Mouse (Mus musculus) G1E (cell line): Measurements from ENCODE around the gene Iars. TPM values are rescaled to one million over a fixed set of nuclear protein-coding genes. Genes with fewer than 3 reads are reported as not detected.

Source experiments
- ATAC-seq: 2 replicates; pipeline ENCODE4 v1.8.0; 2016; ENCODE audit warnings: mild to moderate bottlenecking; ENCODE audit not compliant: insufficient number of reproducible peaks, poor library complexity, low FRiP score, severe bottlenecking; ENCODE audit errors: extremely low read depth
- DNase-seq: peaks from one replicate; pipeline ENCODE4 v3.0.0; 2012; ENCODE audit warnings: low spot score
- H3K27me3 ChIP-seq: 2 replicates; pipeline ENCODE4 v1.6.1; 2012; ENCODE audit warnings: mild to moderate bottlenecking, low read length, inconsistent platforms; ENCODE audit not compliant: insufficient read depth
- H3K36me3 ChIP-seq: replicated peaks from 2 replicates; pipeline ENCODE3; 2012; ENCODE audit warnings: mild to moderate bottlenecking, inconsistent platforms
- H3K4me1 ChIP-seq: 2 replicates; pipeline ENCODE4 v1.6.1; 2012; ENCODE audit warnings: low read depth, low read length, inconsistent platforms, mixed read lengths; ENCODE audit not compliant: insufficient read depth
- H3K4me3 ChIP-seq: 2 replicates; pipeline ENCODE4 v1.5.1; 2012; ENCODE audit warnings: low read depth, mild to moderate bottlenecking, inconsistent platforms, low read length, moderate library complexity, mixed read lengths
- H3K9me3 ChIP-seq: replicated peaks from 2 replicates; pipeline ENCODE4 v1.6.1; 2012; ENCODE audit warnings: inconsistent platforms
- CTCF ChIP-seq: IDR thresholded peaks from 2 replicates; pipeline ENCODE4 v1.5.1; 2012; ENCODE audit warnings: low read depth, low read length, inconsistent platforms, mixed read lengths
- GATA1 ChIP-seq: IDR thresholded peaks from 2 replicates; pipeline ENCODE4 v1.6.1; 2012; ENCODE audit warnings: borderline replicate concordance, low read length, inconsistent platforms, mixed read lengths
- GATA2 ChIP-seq: IDR thresholded peaks from 2 replicates; pipeline ENCODE4 v1.6.1; 2012; ENCODE audit warnings: low read depth, low read length, inconsistent platforms, borderline replicate concordance
- POLR2AphosphoS5 ChIP-seq: IDR thresholded peaks from 2 replicates; pipeline ENCODE4 v1.6.1; 2012; ENCODE audit warnings: low read depth, low read length, inconsistent platforms; ENCODE audit not compliant: insufficient replicate concordance
- TAL1 ChIP-seq: conservative IDR thresholded peaks from 2 replicates; pipeline ENCODE4 v1.6.1; 2012; ENCODE audit warnings: low read depth, low read length, inconsistent platforms, mixed read lengths
- polyA plus RNA-seq: library from polyadenylated mRNA; stranded (reverse); fragments of >175 nt; gene quantifications from 2 replicates; pipeline ENCODE4 v1.2.3, GENCODE M21; 2012
- total RNA-seq, 2 experiments: library from RNA; stranded (forward) in 1 of 2; stranded (reverse) in 1 of 2; fragments of 200-1000 nt in 1 of 2; fragments of >200 nt in 1 of 2; fragmentation: Nextera tagmentation in 1 of 2; gene quantifications; 2 replicates each; pipeline ENCODE4 v1.2.3; 2014 to 2017

The Iars gene
- total and polyA plus RNA-seq, 3 experiments: 38.9 to 162 (median 73.4) TPM

DNA sequence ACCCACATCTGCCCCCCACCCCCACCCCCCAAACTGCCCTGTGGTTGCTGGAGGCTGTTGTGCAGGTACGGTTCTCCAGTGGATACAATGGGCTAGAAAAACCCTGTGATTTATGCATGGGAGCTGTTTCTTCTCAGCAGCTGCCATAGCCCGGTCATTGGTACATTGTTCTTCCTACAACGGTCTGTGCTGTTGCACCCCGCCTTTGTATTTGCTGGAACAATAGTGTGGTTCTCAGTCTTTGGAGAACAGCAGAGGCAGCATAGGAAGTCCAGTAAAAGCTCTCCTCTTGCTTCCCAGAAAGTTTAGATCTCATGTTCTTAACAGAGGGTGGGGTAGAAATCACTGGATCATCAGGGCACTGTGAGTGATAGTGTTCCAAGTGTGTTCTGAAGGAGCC lies 2.4 kb downstream of the Iars start:
- H3K4me3 ChIP-seq: no peak overlapping the region; the same call in 1 of the 2 replicates
- no peak for DNase-seq
- peaks cover 29% of the 10 kb centered on the region for H3K4me1 ChIP-seq

DNA sequence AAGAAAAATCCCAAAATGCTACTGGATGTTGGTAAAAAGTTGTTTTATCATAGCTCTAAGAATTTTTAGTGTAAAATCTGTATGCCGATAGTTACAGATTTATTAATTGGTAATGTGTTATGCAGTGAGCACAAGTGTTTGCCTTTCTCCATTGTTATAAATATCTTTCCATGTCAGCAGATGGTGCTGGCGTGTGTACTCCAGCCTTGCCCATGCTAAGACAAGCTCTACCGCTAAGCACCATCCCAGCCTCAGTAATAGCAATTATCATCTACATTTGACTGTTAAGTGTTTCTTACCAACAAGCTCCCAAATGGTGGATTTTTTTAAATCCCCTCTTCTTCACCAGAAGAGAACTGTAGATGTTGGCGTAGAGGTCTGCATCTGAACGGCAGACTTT lies 9.2 kb downstream of the Iars start:
- Histone ChIP-seq H3K9me3 (no peaks in the 10 kb centered on the region), H3K4me1 (peaks cover 5% of the 10 kb centered on the region; the same call in 1 of the 2 replicates), H3K36me3 (peaks cover 75% of the 10 kb centered on the region), H3K4me3 (no peak overlapping the region), H3K27me3 (no peaks in the 10 kb centered on the region)
- DNase-seq (no peak), ATAC-seq (no peak)
- TF ChIP-seq CTCF (no peak), GATA2 (no peak), GATA1 (no peak), POLR2AphosphoS5 (no peak), TAL1 (no peak)

More for the DNA sequence above, 2.4 kb downstream of the Iars start:
- Histone ChIP-seq H3K36me3 (peaks cover 67% of the 10 kb centered on the region), H3K27me3 (no peaks in the 10 kb centered on the region), H3K9me3 (no peaks in the 10 kb centered on the region)
- no peak for ATAC-seq
- TF ChIP-seq TAL1: no peak
- TF ChIP-seq CTCF: no peak

DNA sequence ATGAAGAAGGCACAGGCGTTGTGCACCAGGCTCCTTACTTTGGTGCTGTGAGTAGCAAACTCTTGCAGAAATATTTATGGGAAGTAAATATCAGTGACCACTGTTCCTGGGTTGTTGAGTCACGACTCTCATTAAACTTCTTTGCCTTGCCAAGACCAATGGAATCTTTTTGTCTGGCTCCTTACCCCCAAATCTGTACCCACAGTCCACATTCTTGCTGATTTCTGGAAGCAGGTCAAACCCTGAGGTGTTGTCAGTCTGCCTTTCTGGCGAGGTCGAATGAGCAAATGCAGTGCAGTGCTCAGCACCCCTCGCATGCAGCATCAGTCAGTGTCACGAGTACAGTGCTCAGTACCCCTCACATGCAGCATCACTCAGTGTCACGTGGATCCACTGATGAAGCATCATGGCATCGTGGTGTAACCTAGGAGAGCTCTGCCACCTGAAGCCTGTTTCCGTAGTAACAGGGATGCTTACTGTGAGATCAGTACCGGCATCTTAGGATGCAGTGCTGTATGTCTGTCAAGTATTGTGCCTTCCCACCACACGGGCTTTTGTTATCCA lies 21.4 kb downstream of the Iars start:
- ATAC-seq (no peak), DNase-seq (no peak)
- no peaks in the 10 kb centered on the region for H3K9me3 ChIP-seq
- no peaks in the 10 kb centered on the region for H3K27me3 ChIP-seq
- H3K4me1 ChIP-seq: peaks cover 7% of the 10 kb centered on the region
- no peak overlapping the region for H3K4me3 ChIP-seq
- TF ChIP-seq GATA1 (no peak), POLR2AphosphoS5 (no peak), CTCF (no peak), TAL1 (no peak), GATA2 (no peak)
- H3K36me3 ChIP-seq: peaks cover 82% of the 10 kb centered on the region

DNA sequence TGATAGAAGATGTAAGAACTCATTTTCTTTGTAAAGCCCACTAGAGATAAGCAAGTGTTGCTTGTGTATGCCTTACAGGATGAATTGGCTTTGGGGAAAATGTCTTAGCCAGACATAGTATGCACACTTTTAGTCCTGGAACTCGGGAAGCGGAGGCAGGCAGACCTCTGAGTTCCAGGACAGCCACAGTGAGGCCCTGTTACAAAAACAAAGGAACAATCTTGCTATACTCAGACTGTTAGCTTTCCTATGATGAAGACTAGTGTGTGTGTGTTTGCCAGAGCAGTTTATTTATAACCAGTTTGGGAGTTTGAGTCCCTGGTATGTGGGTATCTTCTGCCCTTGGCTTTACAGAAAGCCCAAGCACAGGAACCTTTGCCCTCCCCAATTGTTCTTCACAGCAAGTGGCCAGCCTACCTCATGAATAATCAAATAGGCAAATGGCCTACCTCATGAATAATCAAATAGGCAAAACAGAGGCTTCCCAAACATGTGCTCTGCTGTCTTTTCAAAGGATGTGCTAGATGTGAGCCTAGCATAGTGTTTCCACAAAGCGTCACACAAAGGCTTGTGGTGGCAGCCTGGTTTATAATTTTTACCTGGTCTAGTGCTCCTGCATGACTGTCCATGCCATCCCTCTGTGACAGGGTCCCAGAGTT lies 24.3 kb downstream of the Iars start:
- no peaks in the 10 kb centered on the region for H3K27me3 ChIP-seq
- no peak for TF ChIP-seq CTCF
- DNase-seq (no peak), ATAC-seq (no peak)
- H3K4me1 ChIP-seq: peaks cover 12% of the 10 kb centered on the region
- no peak overlapping the region for H3K4me3 ChIP-seq
- no peaks in the 10 kb centered on the region for H3K9me3 ChIP-seq
- peaks cover 96% of the 10 kb centered on the region for H3K36me3 ChIP-seq

DNA sequence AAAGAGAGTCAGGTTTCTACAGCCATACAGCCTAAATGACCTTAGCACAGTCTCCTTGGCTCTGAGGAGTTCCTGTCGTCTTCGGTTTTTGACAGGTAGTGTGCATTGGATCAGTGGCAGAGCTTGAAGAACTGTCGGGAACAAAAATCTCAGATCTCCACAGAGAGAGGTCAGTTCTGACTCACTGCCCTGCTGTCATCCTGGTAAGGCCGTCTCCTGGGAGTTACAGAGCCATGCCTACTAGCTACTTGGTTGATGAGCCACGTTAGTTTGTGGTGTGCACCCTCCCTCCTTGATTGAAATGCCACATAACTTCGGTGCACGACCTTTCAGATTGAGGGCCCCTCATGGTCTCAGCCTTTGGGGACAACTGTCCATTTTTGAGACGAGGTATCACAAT lies 26.4 kb downstream of the Iars start:
- Histone ChIP-seq H3K9me3 (no peaks in the 10 kb centered on the region), H3K27me3 (no peaks in the 10 kb centered on the region), H3K4me3 (no peak overlapping the region), H3K4me1 (peaks cover 29% of the 10 kb centered on the region), H3K36me3 (peaks cover 96% of the 10 kb centered on the region)
- DNase-seq (no peak), ATAC-seq (no peak)
- TF ChIP-seq GATA1 (no peak), TAL1 (no peak), CTCF (no peak), GATA2 (no peak), POLR2AphosphoS5 (no peak)

DNA sequence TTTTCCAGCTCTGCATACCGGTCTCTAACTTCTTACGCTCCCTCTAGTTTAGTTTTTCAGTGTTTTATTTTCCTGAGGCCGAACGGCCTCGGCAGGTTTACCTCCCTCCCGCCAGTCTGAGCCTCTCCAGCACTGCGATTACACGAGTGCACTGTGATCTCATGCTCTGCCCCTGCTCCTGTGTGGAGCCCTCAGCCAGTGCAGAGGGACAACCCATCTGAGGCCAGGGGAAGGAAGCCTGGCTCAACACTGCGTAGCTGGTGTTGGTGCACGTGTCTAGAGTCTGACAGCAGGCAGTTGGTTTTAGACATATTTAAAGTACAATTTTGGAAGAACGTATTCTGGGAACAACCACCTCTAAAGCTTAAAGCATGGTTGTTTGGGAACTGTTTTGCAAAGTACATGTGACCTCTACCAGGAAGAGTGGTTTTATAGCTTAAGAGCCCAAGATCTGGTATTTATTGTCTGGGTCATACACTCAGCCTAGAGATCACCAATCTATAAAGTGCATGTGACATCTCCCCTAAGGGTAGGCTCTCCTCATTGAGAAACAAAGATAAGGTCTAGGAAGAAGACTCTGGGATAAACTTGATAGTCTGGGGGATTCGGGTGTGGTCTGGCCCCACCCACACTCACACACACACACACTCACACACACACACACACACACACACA lies 30.3 kb downstream of the Iars start:
- Histone ChIP-seq H3K4me3 (peak overlapping the region; percentile 50; the same call in 1 of the 2 replicates), H3K36me3 (peaks cover 96% of the 10 kb centered on the region), H3K4me1 (peaks cover 27% of the 10 kb centered on the region), H3K9me3 (no peaks in the 10 kb centered on the region), H3K27me3 (no peaks in the 10 kb centered on the region)
- ATAC-seq (peak; percentile 65), DNase-seq (peak; percentile 15)
- TF ChIP-seq POLR2AphosphoS5 (no peak), GATA1 (no peak), TAL1 (no peak), CTCF (no peak), GATA2 (no peak)
